Mouse (Mus musculus): ENCODE results near the gene Xntrpc.

DNA sequence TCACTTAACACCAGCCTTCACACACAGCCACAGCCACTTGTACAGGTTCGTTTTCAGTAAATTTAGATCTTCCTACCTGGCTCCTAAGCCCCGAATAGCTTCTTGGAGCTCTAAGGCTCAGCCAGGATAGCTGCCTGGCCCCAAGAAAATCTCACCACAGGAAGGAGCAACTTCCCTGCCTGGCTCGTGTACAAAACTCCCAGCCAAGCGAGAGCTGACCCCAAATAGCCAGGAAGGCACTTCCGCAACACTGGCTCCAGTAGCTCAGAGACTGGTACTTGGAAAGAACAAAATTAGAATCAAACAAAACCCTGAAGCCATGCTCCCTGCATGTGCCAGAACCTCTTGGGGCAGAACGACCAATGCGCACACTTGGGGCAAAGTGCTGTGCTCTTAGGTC, 47.5 kb upstream of the Xntrpc start:
- TF ChIP-seq ZNF384 (IDR thresholded peaks at IDR 0.05; ENCODE audit: low read depth, low read length) (no peak), ZC3H11A (IDR thresholded peaks at IDR 0.05; ENCODE audit: borderline replicate concordance, low read depth, low read length) (no peak), CHD2 (IDR thresholded peaks at IDR 0.05; ENCODE audit: low read depth, low read length) (no peak)

All from ES-E14 (cell line).